Mouse (Mus musculus) lung, embryonic 16.5 days (tissue): ENCODE results near the gene Vim. TPM values are rescaled to one million over a fixed set of nuclear protein-coding genes. Genes with fewer than 3 reads are reported as not detected.

ENCODE experiments used
- ATAC-seq: fragments of 200-750 bp; cut with Nextera tagmentation; 2 replicates; pipeline ENCODE4 v1.8.0; 2017; ENCODE audit warnings: low read depth, mild to moderate bottlenecking, moderate library complexity
- H3K27ac ChIP-seq: fragments of 300-500 bp; sonication (generic); 2 replicates; pipeline ENCODE4 v1.5.1; 2014; ENCODE audit warnings: mild to moderate bottlenecking, control low read depth, low read length
- H3K27me3 ChIP-seq: fragments of 300-500 bp; sonication (generic); 2 replicates; pipeline ENCODE4 v1.6.1; 2014; ENCODE audit warnings: low read depth, low read length, mixed read lengths; ENCODE audit not compliant: control insufficient read depth, insufficient read depth
- H3K36me3 ChIP-seq: fragments of 300-500 bp; sonication (generic); 2 replicates; pipeline ENCODE4 v1.6.1; 2014; ENCODE audit warnings: low read length; ENCODE audit not compliant: control insufficient read depth, insufficient read depth
- H3K4me1 ChIP-seq: fragments of 300-500 bp; sonication (generic); replicated peaks from 2 replicates; pipeline ENCODE4 v1.6.1; 2014; ENCODE audit warnings: low read length, mixed read lengths; ENCODE audit not compliant: control insufficient read depth, insufficient read depth
- H3K4me2 ChIP-seq: fragments of 300-500 bp; sonication (generic); 2 replicates; pipeline ENCODE4 v1.6.1; 2014; ENCODE audit warnings: low read depth, low read length, control low read depth
- H3K4me3 ChIP-seq: fragments of 300-500 bp; sonication (generic); 2 replicates; pipeline ENCODE4 v1.5.1; 2014; ENCODE audit warnings: mild to moderate bottlenecking, low read length, control low read depth
- H3K9ac ChIP-seq: fragments of 300-500 bp; sonication (generic); 2 replicates; pipeline ENCODE4 v1.6.1; 2014; ENCODE audit warnings: low read length, control low read depth
- H3K9me3 ChIP-seq: fragments of 300-500 bp; sonication (generic); 2 replicates; pipeline ENCODE4 v1.6.1; 2016; ENCODE audit warnings: low read length; ENCODE audit not compliant: control insufficient read depth
- WGBS: fragments of 180-500 bp; shearing (Covaris S2); extraction: QIAGEN DNeasy Blood & Tissue Kit; methylation state at CpG from one replicate; pipeline ENCODE4 v1.1.7; 2014; 5-methylcytosine and 5-hydroxymethylcytosine counted together
- polyA plus RNA-seq: library from polyadenylated mRNA; unstranded; fragments of >200 nt; fragmentation: Nextera tagmentation; extraction: Ambion mirVana; gene quantifications from 2 replicates; pipeline ENCODE4 v1.2.1, GENCODE M21; 2015

Gene Vim
- polyA plus RNA-seq, 1 experiment from 2014 or later: 967 TPM

DNA sequence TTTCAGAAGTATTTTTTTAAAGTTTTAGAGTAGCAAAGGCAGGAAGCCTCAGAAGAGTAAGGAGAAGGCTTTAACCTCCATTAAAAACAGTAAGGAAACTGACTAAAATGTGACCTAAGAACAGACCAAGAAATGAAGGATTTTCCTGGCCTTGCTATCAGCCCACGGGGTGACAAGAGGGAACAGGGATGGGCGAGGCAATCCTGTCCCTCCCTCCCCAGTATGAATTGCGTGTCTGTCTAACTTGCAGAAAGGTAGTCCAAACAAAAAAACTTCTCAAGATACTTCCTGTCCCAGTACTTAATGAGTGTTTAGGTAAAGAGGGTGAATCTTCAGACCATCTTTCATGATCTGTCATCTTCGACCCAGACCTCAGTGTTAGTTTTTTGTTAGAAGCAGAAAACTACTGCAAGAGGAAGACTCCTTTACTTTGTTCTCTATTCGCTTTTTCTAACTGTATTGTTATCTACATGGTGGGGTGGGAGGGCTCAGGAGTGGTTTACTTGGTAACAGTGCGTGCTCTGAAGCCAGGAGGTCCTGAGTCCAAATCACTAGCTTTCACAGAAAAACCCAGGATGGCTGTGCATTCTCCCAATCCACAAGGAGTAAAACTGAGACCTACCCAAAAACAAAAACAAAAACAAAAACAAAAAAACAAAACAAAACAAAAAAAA is 34.9 kb upstream of the Vim start:
- H3K27ac ChIP-seq: no peak overlapping the region
- no peaks in the 10 kb centered on the region for H3K36me3 ChIP-seq
- H3K27me3 ChIP-seq: no peaks in the 10 kb centered on the region
- no peak overlapping the region for H3K4me2 ChIP-seq
- no peaks in the 10 kb centered on the region for H3K4me1 ChIP-seq
- 62% methylated on average over 6 of the region's 6 CpGs for WGBS
- H3K9ac ChIP-seq: no peak overlapping the region
- ATAC-seq: no peak
- no peak overlapping the region for H3K4me3 ChIP-seq
- no peaks in the 10 kb centered on the region for H3K9me3 ChIP-seq

- no peaks in the 10 kb centered on the region for H3K4me1 ChIP-seq
- 85% methylated on average over 1 of the region's 1 CpGs for WGBS
- no peak for ATAC-seq
- no peaks in the 10 kb centered on the region for H3K27me3 ChIP-seq
- no peak overlapping the region for H3K4me2 ChIP-seq
- H3K4me3 ChIP-seq: no peak overlapping the region
- H3K9me3 ChIP-seq: no peaks in the 10 kb centered on the region
- no peaks in the 10 kb centered on the region for H3K36me3 ChIP-seq
- H3K27ac ChIP-seq: no peak overlapping the region
- H3K9ac ChIP-seq: no peak overlapping the region
Measured at GRCm38 (mm10) chr2:13539860-13540259, 33.9 kb upstream of the Vim start.

DNA sequence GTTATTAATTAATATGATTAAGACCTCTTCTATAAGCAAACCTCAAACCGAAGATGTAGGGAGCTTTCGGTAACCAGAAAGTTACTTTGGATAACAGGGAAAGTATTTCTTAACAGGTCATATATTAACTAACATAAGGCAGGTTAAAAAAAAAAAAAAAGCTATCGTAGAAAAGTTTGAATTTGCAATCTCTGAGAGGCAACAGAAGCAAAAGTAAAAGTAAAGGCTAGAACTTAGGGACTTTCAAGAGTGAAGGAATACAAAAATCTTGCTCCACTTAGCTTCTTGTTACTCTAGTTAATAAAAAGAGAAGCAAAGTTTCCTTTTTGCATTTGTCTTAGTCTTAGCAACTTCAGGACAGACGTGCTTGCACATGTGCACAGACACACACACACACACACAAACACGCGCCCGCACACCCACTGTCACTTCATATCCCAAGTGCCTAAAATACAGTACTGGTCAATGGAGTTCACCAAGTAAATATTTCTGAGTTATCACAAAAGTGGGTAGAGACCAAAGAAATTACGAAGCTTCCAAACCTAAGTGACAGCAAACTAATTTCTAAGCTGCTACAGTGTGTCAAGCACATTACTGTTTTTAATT is 30.1 kb upstream of the Vim start:
- peak; percentile 18 for ATAC-seq

DNA sequence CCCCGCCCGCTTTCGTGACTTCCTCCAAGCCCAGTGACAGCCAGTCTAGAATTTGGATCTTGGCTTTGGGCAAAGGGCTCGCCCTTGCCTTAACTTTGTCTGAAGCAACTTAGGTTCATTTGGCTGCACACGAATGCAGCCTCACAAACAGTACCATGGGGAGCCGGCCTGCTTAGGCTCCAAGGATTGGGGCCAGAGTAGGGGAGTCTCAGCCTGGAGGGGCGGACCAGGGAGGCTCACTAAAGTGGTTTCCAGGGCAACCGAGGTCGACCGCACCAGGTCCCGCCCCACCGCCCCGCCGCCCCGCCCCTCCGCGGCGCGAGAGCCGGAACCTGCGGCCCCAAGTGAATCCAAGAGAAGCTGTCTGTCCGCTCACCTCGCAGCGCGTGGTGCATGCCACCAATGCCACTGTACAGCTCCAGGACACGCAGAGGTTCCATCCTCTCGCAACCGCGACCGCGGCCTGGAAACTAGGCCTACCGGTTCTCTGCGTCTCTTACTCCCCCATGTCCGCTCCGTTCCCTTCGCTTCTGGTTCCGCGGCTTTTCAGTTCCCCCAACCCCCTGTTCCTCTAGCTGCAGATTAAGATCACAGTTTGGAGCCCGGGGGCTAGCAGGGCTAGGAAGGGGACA is 29.4 kb upstream of the Vim start, which contains the start of gene Trdmt1:
Gene Trdmt1, minus strand, starts transcription at position 476 of the 632 bp plus-strand sequence.
- H3K4me3 ChIP-seq: peak within 1 kb of the TSS; percentile 81
- no peaks in the 10 kb centered on the region for H3K4me1 ChIP-seq
- ATAC-seq: peak; percentile 100
- H3K9ac ChIP-seq: peak within 1 kb of the TSS; percentile 85
- 0% methylated on average over 39 of the region's 39 CpGs for WGBS
- H3K27ac ChIP-seq: peak within 1 kb of the TSS; percentile 97
- peak within 1 kb of the TSS; percentile 69 for H3K4me2 ChIP-seq
- no peaks in the 10 kb centered on the region for H3K36me3 ChIP-seq
- no peaks in the 10 kb centered on the region for H3K27me3 ChIP-seq
- H3K9me3 ChIP-seq: no peaks in the 10 kb centered on the region

More for the DNA sequence above, 30.1 kb upstream of the Vim start:
- peak overlapping the region; percentile 69 for H3K4me2 ChIP-seq
- H3K4me3 ChIP-seq: peak overlapping the region; percentile 81
- H3K27me3 ChIP-seq: no peaks in the 10 kb centered on the region
- H3K27ac ChIP-seq: peak overlapping the region; percentile 97
- H3K4me1 ChIP-seq: no peaks in the 10 kb centered on the region
- H3K9ac ChIP-seq: peak overlapping the region; percentile 85
- H3K9me3 ChIP-seq: no peaks in the 10 kb centered on the region
- no peaks in the 10 kb centered on the region for H3K36me3 ChIP-seq
- 24% methylated on average over 8 of the region's 8 CpGs for WGBS

DNA sequence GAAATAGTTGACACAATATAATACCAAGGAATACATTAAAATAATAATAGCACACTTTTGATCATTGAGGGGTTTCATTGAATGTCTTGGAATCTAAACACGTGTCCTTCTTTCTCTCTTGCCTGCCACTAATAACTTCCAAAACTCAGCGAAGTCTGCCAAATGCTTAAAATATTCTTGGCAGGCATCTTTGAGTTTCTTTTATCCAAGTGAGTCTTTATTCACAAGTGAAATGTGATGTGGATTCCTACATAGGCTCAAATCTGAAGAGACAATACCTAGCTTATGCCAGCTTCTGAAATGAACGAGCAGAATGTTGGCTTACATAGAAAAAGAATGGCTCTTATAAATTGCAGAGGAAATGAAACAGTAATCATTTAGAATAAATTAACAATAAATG is 25.0 kb upstream of the Vim start:
- no peak for ATAC-seq
- Histone ChIP-seq H3K36me3 (no peaks in the 10 kb centered on the region), H3K4me1 (no peaks in the 10 kb centered on the region; the same call in none of the 2 replicates), H3K4me3 (no peak overlapping the region), H3K27me3 (no peaks in the 10 kb centered on the region), H3K4me2 (no peak overlapping the region), H3K9ac (no peak overlapping the region), H3K27ac (no peak overlapping the region), H3K9me3 (no peaks in the 10 kb centered on the region)
- WGBS: 50% methylated on average over 3 of the region's 3 CpGs

DNA sequence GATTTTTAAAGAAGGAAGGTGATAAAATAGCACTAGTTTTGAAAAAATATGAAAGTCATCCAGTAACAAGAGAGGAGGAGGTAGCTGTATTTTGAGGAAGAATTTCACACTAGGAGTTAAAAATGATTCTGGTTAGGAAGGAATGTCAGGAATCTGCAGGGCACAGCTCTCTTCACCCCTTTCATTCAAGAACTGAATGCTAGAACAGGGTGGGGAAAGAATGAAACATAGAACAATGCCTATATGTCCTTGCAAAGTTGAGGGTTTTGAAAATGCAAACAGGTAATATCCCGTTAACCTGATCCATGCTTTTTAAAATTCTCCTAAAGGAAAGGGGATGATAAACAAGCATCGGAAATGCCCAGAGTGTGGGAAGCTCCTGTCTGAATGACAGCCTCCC is 19.8 kb upstream of the Vim start:
- Histone ChIP-seq H3K36me3 (no peaks in the 10 kb centered on the region), H3K27me3 (no peaks in the 10 kb centered on the region), H3K27ac (no peak overlapping the region), H3K4me2 (no peak overlapping the region), H3K9me3 (no peaks in the 10 kb centered on the region), H3K4me1 (peaks cover 6% of the 10 kb centered on the region), H3K9ac (no peak overlapping the region), H3K4me3 (no peak overlapping the region)
- 17% methylated on average over 2 of the region's 2 CpGs for WGBS
- peak; percentile 56; the same call in 1 of the 2 replicates for ATAC-seq

- H3K9ac ChIP-seq: no peak overlapping the region
- H3K27me3 ChIP-seq: no peaks in the 10 kb centered on the region
- ATAC-seq: no peak
- H3K27ac ChIP-seq: no peak overlapping the region
- H3K36me3 ChIP-seq: no peaks in the 10 kb centered on the region
- peaks cover 6% of the 10 kb centered on the region; the same call in 1 of the 2 replicates for H3K4me1 ChIP-seq
- no peaks in the 10 kb centered on the region for H3K9me3 ChIP-seq
- no peak overlapping the region for H3K4me3 ChIP-seq
- no peak overlapping the region for H3K4me2 ChIP-seq
Measured at GRCm38 (mm10) chr2:13556239-13556638, 17.5 kb upstream of the Vim start.

DNA sequence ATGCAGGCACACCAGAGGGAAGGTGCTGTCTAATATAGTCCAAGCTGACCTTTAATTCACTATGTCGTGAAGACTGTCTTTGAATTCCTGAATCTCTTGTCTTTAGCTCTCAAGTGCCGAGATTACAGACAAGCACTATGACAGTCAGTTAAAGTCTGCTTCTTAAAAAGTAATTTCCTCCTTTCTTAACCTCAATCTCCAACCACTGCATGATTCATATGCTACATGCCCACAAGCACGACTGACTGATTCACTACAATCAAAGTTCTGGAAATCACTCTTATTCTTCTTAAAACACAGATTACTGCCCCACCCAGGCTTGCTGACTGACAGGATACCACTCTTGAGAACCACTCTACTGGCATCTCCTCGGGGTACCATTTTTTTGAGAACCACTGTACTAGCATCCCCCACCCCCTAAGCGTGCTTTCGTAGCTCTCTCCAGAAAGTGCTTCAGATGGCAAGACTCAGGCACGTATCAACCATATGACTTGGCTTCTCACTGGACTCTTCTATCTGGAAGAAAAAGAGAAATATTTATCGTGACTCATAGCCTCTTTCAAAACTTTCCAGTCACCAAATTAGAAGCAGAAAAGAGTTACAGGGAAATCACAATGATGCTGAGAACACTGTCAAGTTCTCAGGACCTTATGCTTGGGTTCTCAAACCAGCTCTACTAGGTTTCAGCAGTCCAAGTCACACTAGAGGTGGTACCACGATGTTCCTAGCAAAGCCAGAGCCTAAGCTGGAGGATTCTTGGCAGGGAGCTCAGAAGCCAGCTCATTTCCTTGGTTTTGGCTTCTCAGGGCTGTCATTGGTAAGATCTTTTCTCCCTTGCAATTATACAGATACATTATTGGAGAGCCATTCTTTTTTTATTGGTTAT is 16.3 kb upstream of the Vim start:
- Histone ChIP-seq H3K9ac (no peak overlapping the region), H3K4me2 (no peak overlapping the region), H3K9me3 (no peaks in the 10 kb centered on the region), H3K27ac (no peak overlapping the region), H3K4me3 (no peak overlapping the region), H3K4me1 (peaks cover 6% of the 10 kb centered on the region; the same call in 1 of the 2 replicates), H3K27me3 (no peaks in the 10 kb centered on the region), H3K36me3 (no peaks in the 10 kb centered on the region)
- 69% methylated on average over 9 of the region's 9 CpGs for WGBS
- no peak for ATAC-seq
